Mouse (Mus musculus): ENCODE results near the gene Epyc. TPM values are rescaled to one million over a fixed set of nuclear protein-coding genes. Genes with fewer than 3 reads are reported as not detected.
"Not testable (repeated sequence)": the region's sequence is repeated elsewhere in the genome, so short reads cannot be mapped to it uniquely, and the experiment has no call there.

The Epyc gene
- polyA plus RNA-seq, 1 experiment from 2014 or later = 0.23 TPM

DNA sequence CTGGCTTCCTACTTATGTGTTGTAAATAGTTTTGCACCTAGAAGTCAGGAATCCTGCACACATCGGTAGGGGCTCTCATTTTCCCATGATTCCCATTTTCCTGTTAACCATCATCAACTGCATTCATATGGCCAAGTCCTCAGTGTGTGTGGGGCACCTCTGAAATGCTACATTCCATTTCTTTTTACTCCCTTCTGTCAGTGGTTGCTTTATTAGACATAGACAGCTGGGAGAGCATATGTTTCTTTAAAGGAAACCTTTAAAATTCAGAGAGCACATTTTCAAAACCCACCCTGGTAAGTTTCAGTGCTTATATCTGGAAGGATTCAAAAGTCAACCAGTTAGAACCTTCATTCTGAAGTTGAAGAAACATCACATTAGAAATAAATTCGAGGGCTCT lies 74.2 kb downstream of the Epyc start:
- WGBS (ENCODE audit: insufficient replicate concordance) = 63% methylated on average over 2 of the region's 2 CpGs
- no peak for ATAC-seq (replicated peaks; ENCODE audit: insufficient number of reproducible peaks, low FRiP score, low TSS enrichment)
- H3K36me3 ChIP-seq (ENCODE audit: control insufficient read depth, insufficient read depth, low read length) = no peaks in the 10 kb centered on the region
- H3K9ac ChIP-seq (ENCODE audit: low read depth, low read length) = no peak overlapping the region
- H3K27ac ChIP-seq (ENCODE audit: low read depth, low read length) = no peak overlapping the region
- H3K4me2 ChIP-seq = no peak overlapping the region
- no peaks in the 10 kb centered on the region for H3K9me3 ChIP-seq (replicated peaks; ENCODE audit: control insufficient read depth, low read length)
- H3K4me3 ChIP-seq (ENCODE audit: low read depth, low read length) = no peak overlapping the region
- H3K4me1 ChIP-seq (ENCODE audit: control insufficient read depth, insufficient read depth, low read length) = peaks cover 9% of the 10 kb centered on the region; the same call in 1 of the 2 replicates
- no peaks in the 10 kb centered on the region for H3K27me3 ChIP-seq (ENCODE audit: control insufficient read depth, insufficient read depth, low read length)

DNA sequence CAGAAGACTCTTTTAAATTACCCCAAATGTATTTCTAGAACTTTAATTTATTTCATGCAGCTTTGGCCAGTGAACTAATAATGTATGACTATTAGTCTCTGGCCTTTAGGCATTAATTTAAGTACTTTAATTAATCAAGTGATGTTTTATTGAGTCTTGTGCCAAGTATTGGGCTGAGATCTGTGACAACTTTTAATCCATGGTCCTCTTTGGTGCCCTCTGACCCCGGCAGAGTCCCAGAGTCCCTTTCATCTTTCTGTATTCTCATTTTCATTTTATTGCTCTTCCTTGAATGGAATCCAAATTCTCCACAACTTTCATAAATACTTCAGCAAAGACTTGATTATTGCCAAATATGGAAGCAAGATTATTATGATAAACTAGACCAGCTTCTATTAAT lies 76.8 kb downstream of the Epyc start:
- 84% methylated on average over 1 of the region's 1 CpGs for WGBS (ENCODE audit: insufficient replicate concordance)

GRCm38 (mm10) chr10:97722709-97723108 lies 78.8 kb downstream of the Epyc start:
- no peak for ATAC-seq (replicated peaks; ENCODE audit: insufficient number of reproducible peaks, low FRiP score, low TSS enrichment)
- no peak overlapping the region for H3K4me2 ChIP-seq
- H3K4me1 ChIP-seq (ENCODE audit: control insufficient read depth, insufficient read depth, low read length) = no peaks in the 10 kb centered on the region
- no peaks in the 10 kb centered on the region for H3K27me3 ChIP-seq (ENCODE audit: control insufficient read depth, insufficient read depth, low read length)
- 85% methylated on average over 9 of the region's 9 CpGs for WGBS (ENCODE audit: insufficient replicate concordance)
- H3K4me3 ChIP-seq (ENCODE audit: low read depth, low read length) = no peak overlapping the region
- H3K9ac ChIP-seq (ENCODE audit: low read depth, low read length) = no peak overlapping the region
- no peak overlapping the region for H3K27ac ChIP-seq (ENCODE audit: low read depth, low read length)
- no peaks in the 10 kb centered on the region for H3K36me3 ChIP-seq (ENCODE audit: control insufficient read depth, insufficient read depth, low read length)
- H3K9me3 ChIP-seq (replicated peaks; ENCODE audit: control insufficient read depth, low read length) = no peaks in the 10 kb centered on the region

More for the DNA sequence above, 76.8 kb downstream of the Epyc start:
- no peak overlapping the region for H3K4me2 ChIP-seq
- no peaks in the 10 kb centered on the region for H3K9me3 ChIP-seq (replicated peaks; ENCODE audit: control insufficient read depth, low read length)
- no peaks in the 10 kb centered on the region for H3K4me1 ChIP-seq (ENCODE audit: control insufficient read depth, insufficient read depth, low read length)
- no peaks in the 10 kb centered on the region for H3K27me3 ChIP-seq (ENCODE audit: control insufficient read depth, insufficient read depth, low read length)
- ATAC-seq (replicated peaks; ENCODE audit: insufficient number of reproducible peaks, low FRiP score, low TSS enrichment) = no peak
- H3K4me3 ChIP-seq (ENCODE audit: low read depth, low read length) = no peak overlapping the region
- no peak overlapping the region for H3K27ac ChIP-seq (ENCODE audit: low read depth, low read length)
- no peaks in the 10 kb centered on the region for H3K36me3 ChIP-seq (ENCODE audit: control insufficient read depth, insufficient read depth, low read length)
- H3K9ac ChIP-seq (ENCODE audit: low read depth, low read length) = no peak overlapping the region

DNA sequence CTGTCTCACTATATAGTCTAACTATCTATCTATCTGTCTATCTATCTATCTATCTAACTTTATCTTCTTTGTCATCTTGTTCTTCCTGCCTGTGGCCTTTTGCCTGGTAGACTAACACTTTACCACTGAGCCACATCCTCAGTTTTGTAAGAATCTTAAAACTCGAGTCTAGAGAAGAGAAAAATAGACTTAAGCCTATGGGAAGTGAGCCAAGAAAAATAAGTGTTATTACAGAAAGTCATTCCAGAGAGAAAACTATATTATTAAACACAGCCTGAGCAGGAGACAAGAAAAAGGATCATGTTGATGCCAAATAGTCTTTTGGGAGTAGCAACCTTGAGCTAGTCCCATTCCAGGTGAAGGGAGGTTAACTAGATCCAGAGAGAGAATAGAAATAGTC lies 82.1 kb downstream of the Epyc start:
- H3K4me3 ChIP-seq (ENCODE audit: low read depth, low read length) = no peak overlapping the region
- no peak for ATAC-seq (replicated peaks; ENCODE audit: insufficient number of reproducible peaks, low FRiP score, low TSS enrichment)
- no peak overlapping the region for H3K27ac ChIP-seq (ENCODE audit: low read depth, low read length)
- no peaks in the 10 kb centered on the region for H3K36me3 ChIP-seq (ENCODE audit: control insufficient read depth, insufficient read depth, low read length)
- 40% methylated on average over 1 of the region's 1 CpGs for WGBS (ENCODE audit: insufficient replicate concordance)
- H3K27me3 ChIP-seq (ENCODE audit: control insufficient read depth, insufficient read depth, low read length) = no peaks in the 10 kb centered on the region
- H3K9me3 ChIP-seq (replicated peaks; ENCODE audit: control insufficient read depth, low read length) = no peaks in the 10 kb centered on the region
- no peak overlapping the region for H3K4me2 ChIP-seq
- no peak overlapping the region for H3K9ac ChIP-seq (ENCODE audit: low read depth, low read length)
- H3K4me1 ChIP-seq (ENCODE audit: control insufficient read depth, insufficient read depth, low read length) = no peaks in the 10 kb centered on the region

- not testable (repeated sequence) for H3K9ac ChIP-seq (ENCODE audit: low read depth, low read length); H3K27me3 ChIP-seq (ENCODE audit: control insufficient read depth, insufficient read depth, low read length); H3K9me3 ChIP-seq (replicated peaks; ENCODE audit: control insufficient read depth, low read length); H3K36me3 ChIP-seq (ENCODE audit: control insufficient read depth, insufficient read depth, low read length); H3K4me1 ChIP-seq (ENCODE audit: control insufficient read depth, insufficient read depth, low read length); ATAC-seq (replicated peaks; ENCODE audit: insufficient number of reproducible peaks, low FRiP score, low TSS enrichment); H3K4me3 ChIP-seq (ENCODE audit: low read depth, low read length); H3K4me2 ChIP-seq; H3K27ac ChIP-seq (ENCODE audit: low read depth, low read length)
Observed at GRCm38 (mm10) chr10:97726655-97727054, 82.8 kb downstream of the Epyc start, which contains the start of gene C030005K15Rik. Gene C030005K15Rik, minus strand, starts transcription at chr10:97726755.

Other genes starting within 250 kb of the Epyc start
- 70.0 and 72.2 TPM in 2 replicates for gene Dcn, start 164.5 kb upstream of the Epyc start, polyA plus RNA-seq (2014; fragmentation: Nextera tagmentation; extraction: Ambion mirVana)
- 26.2 and 26.4 TPM in 2 replicates for gene Lum, start 78.9 kb upstream of the Epyc start, polyA plus RNA-seq (2014; fragmentation: Nextera tagmentation; extraction: Ambion mirVana)
- gene Kera, start 37.2 kb upstream of the Epyc start, polyA plus RNA-seq (2014; fragmentation: Nextera tagmentation; extraction: Ambion mirVana) = 0.07 TPM in 1 of 2 replicates, not detected in the other
- not detected in 2 replicates for gene Ccer1, start 49.0 kb downstream of the Epyc start, polyA plus RNA-seq (2014; fragmentation: Nextera tagmentation; extraction: Ambion mirVana)
- not detected in 2 replicates for gene C030005K15Rik, start 82.7 kb downstream of the Epyc start, polyA plus RNA-seq (2014; fragmentation: Nextera tagmentation; extraction: Ambion mirVana)